Mouse (Mus musculus) macrophage (primary cell): ENCODE data around the gene Fam217a. TPM values are rescaled to one million over a fixed set of nuclear protein-coding genes. Genes with fewer than 3 reads are reported as not detected.
"Not testable (repeated sequence)": the region's sequence is repeated elsewhere in the genome, so short reads cannot be mapped to it uniquely, and the experiment has no call there.

Experiments used
- H3K27ac ChIP-seq: fragments of 350-480 bp; formaldehyde crosslinking; 2 replicates; pipeline ENCODE4 v1.9.0; 2021
- H3K36me3 ChIP-seq: fragments of 350-480 bp; formaldehyde crosslinking; 2 replicates; pipeline ENCODE4 v1.9.0; 2021; ENCODE audit errors: inconsistent target
- H3K4me3 ChIP-seq: fragments of 350-480 bp; formaldehyde crosslinking; 2 replicates; pipeline ENCODE4 v1.9.0; 2021; ENCODE audit errors: inconsistent target
- H3K79me2 ChIP-seq: fragments of 350-480 bp; formaldehyde crosslinking; 2 replicates; pipeline ENCODE4 v1.9.0; 2021; ENCODE audit errors: inconsistent target
- WGBS: methylation state at CpG from one replicate; pipeline ENCODE4 v1.1.7; 2026; ENCODE audit warnings: inconsistent platforms; ENCODE audit not compliant: missing documents; 5-methylcytosine and 5-hydroxymethylcytosine counted together
- polyA plus RNA-seq: library from polyadenylated mRNA; stranded (reverse); fragments of 250-400 nt; gene quantifications from 3 replicates; pipeline ENCODE4 v1.2.4, GENCODE M21; 2018; ENCODE audit warnings: inconsistent platforms

Gene Fam217a
- polyA plus RNA-seq, 1 experiment from 2014 or later: not detected

GRCm38 (mm10) chr13:34916520-34917167 lies 7.5 kb downstream of the Fam217a start:
- Histone ChIP-seq H3K4me3 (no peak overlapping the region), H3K27ac (no peak overlapping the region), H3K79me2 (no peaks in the 10 kb centered on the region), H3K36me3 (no peaks in the 10 kb centered on the region)
- WGBS: 47% methylated on average over 37 of the region's 37 CpGs

- Histone ChIP-seq H3K27ac (no peak overlapping the region), H3K4me3 (no peak overlapping the region), H3K36me3 (no peaks in the 10 kb centered on the region), H3K79me2 (no peaks in the 10 kb centered on the region)
- WGBS: 12% methylated on average over 9 of the region's 9 CpGs
Observed at GRCm38 (mm10) chr13:34914614-34915013, 9.5 kb downstream of the Fam217a start.

- peaks cover 89% of the 10 kb centered on the region for H3K36me3 ChIP-seq
- WGBS: 100% methylated on average over 1 of the region's 1 CpGs
- H3K27ac ChIP-seq: no peak overlapping the region
Observed at GRCm38 (mm10) chr13:34892871-34893270, 31.2 kb downstream of the Fam217a start.

GRCm38 (mm10) chr13:34876481-34876880 lies 47.6 kb downstream of the Fam217a start:
- peak overlapping the region; percentile 79 for H3K4me3 ChIP-seq
- H3K79me2 ChIP-seq: peaks cover 57% of the 10 kb centered on the region
- WGBS: 9% methylated on average over 3 of the region's 3 CpGs
- no peaks in the 10 kb centered on the region for H3K36me3 ChIP-seq
- H3K27ac ChIP-seq: peak overlapping the region; percentile 47

More at GRCm38 (mm10) chr13:34892871-34893270, 31.2 kb downstream of the Fam217a start:
- no peaks in the 10 kb centered on the region for H3K79me2 ChIP-seq
- H3K4me3 ChIP-seq: no peak overlapping the region

GRCm38 (mm10) chr13:34875741-34876445 lies 48.2 kb downstream of the Fam217a start:
- Histone ChIP-seq H3K4me3 (peak overlapping the region; percentile 79), H3K27ac (peak overlapping the region; percentile 47), H3K36me3 (no peaks in the 10 kb centered on the region), H3K79me2 (peaks cover 51% of the 10 kb centered on the region)
- WGBS: under 1% methylated on average over 50 of the region's 50 CpGs

GRCm38 (mm10) chr13:34875166-34875710 lies 48.9 kb downstream of the Fam217a start, which contains the start of gene Prpf4b:
Gene Prpf4b (plus strand): TSS chr13:34875302.
- H3K4me3 ChIP-seq: peak within 1 kb of the TSS; percentile 79

GRCm38 (mm10) chr13:34874736-34875135 lies 49.4 kb downstream of the Fam217a start:
- not testable (repeated sequence) for H3K36me3 ChIP-seq
- 7% methylated on average over 13 of the region's 13 CpGs for WGBS
- peak overlapping the region; percentile 63 for H3K4me3 ChIP-seq
- H3K27ac ChIP-seq: peak overlapping the region; percentile 77
- H3K79me2 ChIP-seq: peaks cover 39% of the 10 kb centered on the region

More at GRCm38 (mm10) chr13:34875166-34875710, 48.9 kb downstream of the Fam217a start, which contains the start of gene Prpf4b:
- H3K27ac ChIP-seq: peak within 1 kb of the TSS; percentile 77
- peaks cover 44% of the 10 kb centered on the region for H3K79me2 ChIP-seq
- under 1% methylated on average over 40 of the region's 40 CpGs for WGBS
- no peaks in the 10 kb centered on the region for H3K36me3 ChIP-seq

GRCm38 (mm10) chr13:34873801-34874681 lies 50.1 kb downstream of the Fam217a start:
- 7% methylated on average over 45 of the region's 45 CpGs for whole genome bisulfite sequencing
- H3K36me3 ChIP-seq: no peaks in the 10 kb centered on the region
- peak overlapping the region; percentile 63 for H3K4me3 ChIP-seq
- H3K79me2 ChIP-seq: peaks cover 32% of the 10 kb centered on the region
- peak overlapping the region; percentile 77 for H3K27ac ChIP-seq

GRCm38 (mm10) chr13:34864420-34865169 lies 59.5 kb downstream of the Fam217a start:
- Histone ChIP-seq H3K27ac (no peak overlapping the region), H3K36me3 (no peaks in the 10 kb centered on the region), H3K79me2 (no peaks in the 10 kb centered on the region), H3K4me3 (no peak overlapping the region)
- WGBS: 44% methylated on average over 7 of the region's 7 CpGs

GRCm38 (mm10) chr13:34861166-34861565 lies 62.9 kb downstream of the Fam217a start:
- not testable (repeated sequence) for H3K27ac ChIP-seq, H3K79me2 ChIP-seq, H3K4me3 ChIP-seq, H3K36me3 ChIP-seq
- WGBS: 8% methylated on average over 6 of the region's 8 CpGs

Other genes with a start within 250 kb of the Fam217a start
- not detected in 3 replicates for gene Fam50b, start 189.5 kb downstream of the Fam217a start, polyA plus RNA-seq
- gene Prpf4b, start 49.0 kb downstream of the Fam217a start, polyA plus RNA-seq: 38.8 to 42.0 TPM (median 39.1 TPM) in 3 replicates
- gene 4933417A18Rik, start 99 bp upstream of the Fam217a start, polyA plus RNA-seq: not detected in 3 replicates
- gene Eci3, start 39.5 kb upstream of the Fam217a start, polyA plus RNA-seq: not detected in 3 replicates
- gene Eci2, start 102.8 kb upstream of the Fam217a start, polyA plus RNA-seq: 47.3 to 60.7 TPM (median 49.5 TPM) in 3 replicates